Mouse (Mus musculus) CH12.LX (cell line): ENCODE measurements around the gene Ago4. TPM values are rescaled to one million over a fixed set of nuclear protein-coding genes. Genes with fewer than 3 reads are reported as not detected.

ENCODE experiments used
- DNase-seq: peaks from one replicate; pipeline ENCODE4 v3.0.0-alpha.2; 2013; ENCODE audit errors: extremely low read depth
- H3K27ac ChIP-seq: 2 replicates; pipeline ENCODE4 v1.5.1; 2012; ENCODE audit warnings: low read depth, mild to moderate bottlenecking, control low read depth, moderate library complexity; ENCODE audit not compliant: insufficient read depth
- H3K27me3 ChIP-seq: replicated peaks from 2 replicates; pipeline ENCODE3; 2012; ENCODE audit warnings: inconsistent platforms
- H3K36me3 ChIP-seq, 2 experiments: replicated peaks in 1 of 2; 2 replicates each; pipeline versions ENCODE3 to v1.6.1; 2012; ENCODE audit warnings: inconsistent platforms in 1 of 2, low read length in 1 of 2, mild to moderate bottlenecking in 1 of 2, mixed read lengths in 1 of 2, moderate library complexity in 1 of 2; ENCODE audit not compliant: control insufficient read depth in 1 of 2, insufficient read depth in 1 of 2
- H3K4me1 ChIP-seq, 2 experiments: 2 replicates each; pipeline ENCODE4 v1.6.1; 2012; ENCODE audit warnings: inconsistent platforms in 1 of 2, moderate library complexity in 1 of 2; ENCODE audit not compliant: insufficient read depth in 2 of 2, control insufficient read depth in 1 of 2
- H3K4me2 ChIP-seq: 2 replicates; pipeline ENCODE4 v1.6.1; 2012; ENCODE audit warnings: low read depth, mild to moderate bottlenecking, control low read depth; ENCODE audit not compliant: poor library complexity, insufficient read depth, severe bottlenecking
- H3K4me3 ChIP-seq, 3 experiments: fragments of 150-350 bp in 1 of 3; sonication (generic) in 1 of 3; replicated peaks in 1 of 3; 2 replicates each; pipeline versions ENCODE3 to v1.5.1; 2011 to 2012; ENCODE audit warnings: low read depth in 2 of 3, low read length in 2 of 3, mild to moderate bottlenecking in 2 of 3, moderate library complexity in 2 of 3, control low read depth in 1 of 3, improper control_type of control experiment in 1 of 3, inconsistent platforms in 1 of 3, mixed read lengths in 1 of 3; ENCODE audit not compliant: poor library complexity in 1 of 3
- H3K79me2 ChIP-seq: replicated peaks from 2 replicates; pipeline ENCODE4 v1.6.1; 2012; ENCODE audit warnings: mild to moderate bottlenecking, moderate library complexity; ENCODE audit not compliant: control insufficient read depth, poor library complexity, insufficient read depth, severe bottlenecking; ENCODE audit errors: extremely low read depth
- H3K9ac ChIP-seq: 2 replicates; pipeline ENCODE4 v1.6.1; 2012; ENCODE audit warnings: low read depth, mild to moderate bottlenecking, control low read depth, moderate library complexity; ENCODE audit not compliant: insufficient read depth
- H3K9me3 ChIP-seq: replicated peaks from 2 replicates; pipeline ENCODE3; 2012; ENCODE audit warnings: low read length, inconsistent platforms, mixed read lengths
- CHD1 ChIP-seq: IDR thresholded peaks from 2 replicates; pipeline ENCODE4 v1.6.1; 2012; ENCODE audit warnings: low read depth, low read length, improper control_type of control experiment, inconsistent platforms
- CHD2 ChIP-seq: IDR thresholded peaks from 2 replicates; pipeline ENCODE4 v1.6.1; 2011; ENCODE audit warnings: low read length, improper control_type of control experiment
- E2F4 ChIP-seq: IDR thresholded peaks from 2 replicates; pipeline ENCODE4 v1.6.1; 2011; ENCODE audit warnings: low read depth, low read length, improper control_type of control experiment; ENCODE audit not compliant: insufficient replicate concordance
- EP300 ChIP-seq: IDR thresholded peaks from 2 replicates; pipeline ENCODE4 v1.6.1; 2011; ENCODE audit warnings: low read length, improper control_type of control experiment
- ETS1 ChIP-seq: conservative IDR thresholded peaks from 2 replicates; pipeline ENCODE4 v1.6.1; 2012; ENCODE audit warnings: low read depth, mild to moderate bottlenecking, inconsistent platforms, low read length, improper control_type of control experiment, moderate library complexity
- GABPA ChIP-seq: IDR thresholded peaks from 2 replicates; pipeline ENCODE4 v1.6.1; 2012; ENCODE audit warnings: low read depth, low read length, improper control_type of control experiment, inconsistent platforms; ENCODE audit not compliant: insufficient replicate concordance
- HCFC1 ChIP-seq: IDR thresholded peaks from 2 replicates; pipeline ENCODE4 v1.6.1; 2012; ENCODE audit warnings: low read depth, mild to moderate bottlenecking, inconsistent platforms, low read length, improper control_type of control experiment
- IRF4 ChIP-seq: IDR thresholded peaks from 2 replicates; pipeline ENCODE4 v1.6.1; 2014; ENCODE audit warnings: low read depth, mild to moderate bottlenecking, inconsistent platforms, low read length, improper control_type of control experiment
- JUND ChIP-seq: conservative IDR thresholded peaks from 2 replicates; pipeline ENCODE4 v1.6.1; 2011; ENCODE audit warnings: low read depth, low read length, improper control_type of control experiment
- MAFK ChIP-seq: IDR thresholded peaks from 2 replicates; pipeline ENCODE4 v1.6.1; 2011; ENCODE audit warnings: low read length, improper control_type of control experiment; ENCODE audit not compliant: insufficient replicate concordance
- MAX ChIP-seq: IDR thresholded peaks from 2 replicates; pipeline ENCODE4 v1.6.1; 2011; ENCODE audit warnings: low read length, improper control_type of control experiment
- MEF2A ChIP-seq: IDR thresholded peaks from 2 replicates; pipeline ENCODE4 v1.6.1; 2014; ENCODE audit warnings: low read depth, mild to moderate bottlenecking, inconsistent platforms, low read length, improper control_type of control experiment, borderline replicate concordance
- MXI1 ChIP-seq: IDR thresholded peaks from 2 replicates; pipeline ENCODE4 v1.6.1; 2011; ENCODE audit warnings: mild to moderate bottlenecking, low read depth, low read length, improper control_type of control experiment
- NELFE ChIP-seq: IDR thresholded peaks from 2 replicates; pipeline ENCODE4 v1.6.1; 2011; ENCODE audit warnings: low read depth, low read length, improper control_type of control experiment
- PAX5 ChIP-seq: IDR thresholded peaks from 2 replicates; pipeline ENCODE4 v1.6.1; 2012; ENCODE audit warnings: low read length, inconsistent platforms, mixed read lengths
- POLR2AphosphoS2 ChIP-seq: IDR thresholded peaks from 2 replicates; pipeline ENCODE4 v1.6.1; 2011; ENCODE audit warnings: low read depth, low read length, improper control_type of control experiment
- RCOR1 ChIP-seq: conservative IDR thresholded peaks from 2 replicates; pipeline ENCODE4 v1.6.1; 2012; ENCODE audit warnings: low read depth, mild to moderate bottlenecking, inconsistent platforms, low read length, improper control_type of control experiment
- SIN3A ChIP-seq: IDR thresholded peaks from 2 replicates; pipeline ENCODE4 v1.6.1; 2012; ENCODE audit warnings: low read length, improper control_type of control experiment, inconsistent platforms
- UBTF ChIP-seq: IDR thresholded peaks from 2 replicates; pipeline ENCODE4 v1.6.1; 2012; ENCODE audit warnings: low read depth, mild to moderate bottlenecking, inconsistent platforms, low read length, improper control_type of control experiment, moderate library complexity
- USF2 ChIP-seq: conservative IDR thresholded peaks from 2 replicates; pipeline ENCODE4 v1.6.1; 2011; ENCODE audit warnings: low read depth, low read length, improper control_type of control experiment
- ZC3H11A ChIP-seq: IDR thresholded peaks from 2 replicates; pipeline ENCODE4 v1.6.1; 2012; ENCODE audit warnings: low read depth, mild to moderate bottlenecking, inconsistent platforms, low read length, improper control_type of control experiment
- ZKSCAN1 ChIP-seq: IDR thresholded peaks from 2 replicates; pipeline ENCODE4 v1.6.1; 2012; ENCODE audit warnings: low read depth, inconsistent platforms, low read length, improper control_type of control experiment, borderline replicate concordance
- ZMIZ1 ChIP-seq: IDR thresholded peaks from 2 replicates; pipeline ENCODE4 v1.6.1; 2012; ENCODE audit warnings: low read depth, mild to moderate bottlenecking, inconsistent platforms, low read length, improper control_type of control experiment
- ZNF384 ChIP-seq: IDR thresholded peaks from 2 replicates; pipeline ENCODE4 v1.6.1; 2012; ENCODE audit warnings: low read depth, low read length, improper control_type of control experiment, inconsistent platforms
- dilution Hi-C: fragments of 300-500 bp; cut with MboI; formaldehyde crosslinking; loops from 2 replicates; pipeline ENCODE4 v1.14.3; 2020; ENCODE audit warnings: low sequenced_read_pairs; ENCODE audit not compliant: extremely low pct_unique_long_range_greater_than_20kb, extremely low pct_ligation_motif_present
- in situ Hi-C: fragments of 300-500 bp; cut with MboI; formaldehyde crosslinking; loops from 3 replicates; pipeline ENCODE4 v1.14.3; 2019; ENCODE audit warnings: low sequenced_read_pairs, low pct_ligation_motif_present, low pct_unique_long_range_greater_than_20kb, mixed read lengths
- polyA plus RNA-seq: library from polyadenylated mRNA; unstranded; fragments of >175 nt; gene quantifications from 2 replicates; pipeline ENCODE4 v1.2.1, GENCODE M21; 2012; ENCODE audit warnings: low read depth; ENCODE audit not compliant: insufficient read length
- total RNA-seq, 2 experiments: library from RNA; depleted of rRNA; stranded (reverse); fragments of 300-350 nt in 1 of 2; fragments of >200 nt in 1 of 2; gene quantifications; 2 replicates each; pipeline ENCODE4 v1.2.3; 2012 to 2014

Ago4 gene
- total and polyA plus RNA-seq, 3 experiments = 1.2 to 2.6 (median 1.3) TPM

GRCm38 (mm10) chr4:126526164-126526563, 7.1 kb downstream of the Ago4 start:
- dilution Hi-C loops = no loop called here
- TF ChIP-seq ZKSCAN1 (no peak), PAX5 (no peak), HCFC1 (no peak), SIN3A (no peak), MAX (no peak), EP300 (no peak), IRF4 (no peak), MEF2A (no peak), ZMIZ1 (no peak), JUND (no peak)

GRCm38 (mm10) chr4:126512308-126513066, 20.8 kb downstream of the Ago4 start:
- Histone ChIP-seq H3K9ac (no peak overlapping the region), H3K4me1 (peaks cover 0 to 3% of the 10 kb centered on the region in 2 experiments; a peak in 1 of 4 replicates), H3K27me3 (no peaks in the 10 kb centered on the region), H3K9me3 (no peaks in the 10 kb centered on the region), H3K79me2 (no peaks in the 10 kb centered on the region), H3K4me3 (no peak overlapping the region), H3K36me3 (peaks cover 0 to 22% of the 10 kb centered on the region in 2 experiments), H3K27ac (no peak overlapping the region), H3K4me2 (no peak overlapping the region)
- dilution Hi-C loops (no loop called here), in situ Hi-C loops (no loop called here)
- DNase-seq = no peak
- TF ChIP-seq CHD2 = no peak
- no peak for TF ChIP-seq ZC3H11A
- no peak for TF ChIP-seq ZNF384
- no peak for TF ChIP-seq MEF2A
- no peak for TF ChIP-seq MXI1
- no peak for TF ChIP-seq E2F4
- no peak for TF ChIP-seq POLR2AphosphoS2
- TF ChIP-seq USF2 = no peak
- no peak for TF ChIP-seq MAX
- no peak for TF ChIP-seq ZKSCAN1
- no peak for TF ChIP-seq GABPA
- no peak for TF ChIP-seq SIN3A
- no peak for TF ChIP-seq UBTF
- no peak for TF ChIP-seq ETS1
- TF ChIP-seq RCOR1 = no peak
- TF ChIP-seq MAFK = no peak
- no peak for TF ChIP-seq CHD1
- TF ChIP-seq NELFE = no peak

More at GRCm38 (mm10) chr4:126526164-126526563, 7.1 kb downstream of the Ago4 start:
- Histone ChIP-seq H3K9me3 (no peaks in the 10 kb centered on the region), H3K4me1 (peaks cover 0 to under 1% of the 10 kb centered on the region in 2 experiments; a peak in 1 of 4 replicates), H3K79me2 (no peaks in the 10 kb centered on the region), H3K9ac (no peak overlapping the region), H3K36me3 (no peaks in the 10 kb centered on the region), H3K27me3 (no peaks in the 10 kb centered on the region), H3K27ac (no peak overlapping the region), H3K4me3 (no peak overlapping the region), H3K4me2 (no peak overlapping the region)
- in situ Hi-C loops = no loop called here
- DNase-seq = no peak
